Mouse (Mus musculus) ES-E14 (cell line): ENCODE data around the gene Crlf1. TPM values are rescaled to one million over a fixed set of nuclear protein-coding genes. Genes with fewer than 3 reads are reported as not detected.

Experiments used
- DNase-seq: peaks from one replicate; pipeline ENCODE4 v3.0.0-alpha.2; 2013; ENCODE audit warnings: low read depth, low spot score
- H3K27ac ChIP-seq: 2 replicates; pipeline ENCODE4 v1.5.1; 2012; ENCODE audit warnings: low read depth, mild to moderate bottlenecking, low read length, moderate library complexity, mixed read lengths; ENCODE audit not compliant: poor library complexity, insufficient read depth, severe bottlenecking
- H3K36me3 ChIP-seq: 2 replicates; pipeline ENCODE4 v1.6.1; 2012; ENCODE audit warnings: mild to moderate bottlenecking, low read length, moderate library complexity, mixed read lengths; ENCODE audit not compliant: control insufficient read depth, poor library complexity, insufficient read depth, severe bottlenecking
- H3K4me1 ChIP-seq, 2 experiments: fragments of 150-350 bp in 1 of 2; sonication (generic) in 1 of 2; 2 replicates each; pipeline ENCODE4 v1.6.1; 2012; ENCODE audit warnings: low read length in 2 of 2, mild to moderate bottlenecking in 1 of 2, mixed read lengths in 1 of 2; ENCODE audit not compliant: control insufficient read depth in 2 of 2, insufficient read depth in 2 of 2, poor library complexity in 1 of 2
- H3K4me3 ChIP-seq, 2 experiments: fragments of 150-350 bp in 1 of 2; sonication (generic) in 1 of 2; 2 replicates each; pipeline ENCODE4 v1.5.1; 2012; ENCODE audit warnings: low read length in 2 of 2, low read depth in 1 of 2, mild to moderate bottlenecking in 1 of 2, mixed read lengths in 1 of 2; ENCODE audit not compliant: insufficient read depth in 1 of 2, poor library complexity in 1 of 2, severe bottlenecking in 1 of 2
- H3K9ac ChIP-seq: 2 replicates; pipeline ENCODE4 v1.6.1; 2012; ENCODE audit warnings: low read depth, mild to moderate bottlenecking, low read length, mixed read lengths; ENCODE audit not compliant: poor library complexity, insufficient read depth, severe bottlenecking
- H3K9me3 ChIP-seq: fragments of 150-350 bp; sonication (generic); 2 replicates; pipeline ENCODE4 v1.6.1; 2012; ENCODE audit warnings: low read depth, mild to moderate bottlenecking, low read length; ENCODE audit not compliant: control insufficient read depth, insufficient read depth
- CHD2 ChIP-seq: IDR thresholded peaks from 2 replicates; pipeline ENCODE4 v1.6.1; 2014; ENCODE audit warnings: mild to moderate bottlenecking, low read depth, low read length, inconsistent platforms
- HCFC1 ChIP-seq: IDR thresholded peaks from 2 replicates; pipeline ENCODE4 v1.6.1; 2012; ENCODE audit warnings: low read length, inconsistent platforms, borderline replicate concordance; ENCODE audit not compliant: insufficient read depth
- MAFK ChIP-seq: IDR thresholded peaks from 2 replicates; pipeline ENCODE4 v1.6.1; 2014; ENCODE audit warnings: mild to moderate bottlenecking, low read depth, low read length, inconsistent platforms; ENCODE audit not compliant: insufficient read depth
- ZC3H11A ChIP-seq: IDR thresholded peaks from 2 replicates; pipeline ENCODE4 v1.6.1; 2012; ENCODE audit warnings: low read depth, mild to moderate bottlenecking, inconsistent platforms, low read length, borderline replicate concordance
- ZNF384 ChIP-seq: IDR thresholded peaks from 2 replicates; pipeline ENCODE4 v1.6.1; 2012; ENCODE audit warnings: low read depth, low read length, inconsistent platforms
- in situ Hi-C, 2 experiments: fragments of 600-800 bp; cut with MboI; formaldehyde crosslinking; loops; one replicate each; pipeline ENCODE4 v1.15.1; 2025; ENCODE audit warnings: low sequenced_read_pairs in 2 of 2, inconsistent platforms in 1 of 2; ENCODE audit not compliant: unreplicated experiment in 2 of 2
- total RNA-seq: library from RNA; depleted of rRNA; stranded (reverse); fragments of 300-350 nt; gene quantifications from 2 replicates; pipeline ENCODE4 v1.2.3, GENCODE M21; 2012

The Crlf1 gene
- total RNA-seq, 1 experiment: 29.3 TPM

DNA sequence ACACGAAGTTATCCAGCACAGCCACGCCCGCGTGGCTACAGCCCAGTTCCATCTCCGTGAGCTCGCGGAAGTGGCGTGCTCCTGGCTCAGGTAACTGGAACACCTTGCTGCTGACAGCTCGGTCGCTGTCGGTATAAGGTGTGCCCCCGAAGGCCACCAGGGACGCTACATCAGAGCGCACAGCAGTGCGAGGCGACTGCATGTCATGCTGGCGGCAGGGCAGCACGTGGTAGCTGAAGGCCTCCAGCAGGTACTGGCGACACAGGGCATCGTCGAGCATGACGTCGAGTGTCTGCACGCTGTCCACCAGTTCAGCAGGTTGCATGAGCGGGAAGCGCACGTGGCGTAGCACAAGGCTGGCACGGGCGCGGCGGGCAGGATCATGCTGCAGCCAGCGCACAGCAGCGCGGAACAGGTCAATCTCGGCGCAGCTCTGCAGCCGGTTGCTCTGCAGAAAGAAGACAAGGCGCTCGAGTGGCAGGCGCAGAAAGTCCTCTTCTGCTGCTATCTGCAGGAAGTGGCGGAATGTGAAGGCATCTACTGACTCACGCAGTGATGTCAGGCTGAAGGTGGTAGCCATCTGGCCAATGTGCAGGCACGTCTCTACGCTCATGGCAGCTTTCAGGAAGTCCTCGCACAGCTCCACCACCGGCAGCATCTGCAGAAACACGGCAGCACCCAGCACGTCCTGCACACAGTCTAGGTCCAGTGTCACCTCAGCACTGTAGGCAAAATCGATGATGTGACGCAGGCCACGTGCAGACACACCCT, 40.6 kb upstream of the Crlf1 start:
- Histone ChIP-seq H3K36me3 (peaks cover 10% of the 10 kb centered on the region; the same call in 1 of the 2 replicates), H3K27ac (no peak overlapping the region), H3K4me3 (peak overlapping the region in 1 of 2 experiments; percentile 40; a peak in 1 of 4 replicates), H3K9me3 (no peaks in the 10 kb centered on the region), H3K4me1 (peaks cover 0 to 15% of the 10 kb centered on the region in 2 experiments; a peak in 1 of 4 replicates), H3K9ac (no peak overlapping the region)
- TF ChIP-seq HCFC1 (no peak), MAFK (no peak)
- in situ Hi-C loops: no loop called here
- DNase-seq: no peak

- TF ChIP-seq ZC3H11A (no peak), MAFK (no peak), HCFC1 (no peak), CHD2 (no peak), ZNF384 (no peak)
- Histone ChIP-seq H3K9ac (no peak overlapping the region), H3K4me3 (no peak overlapping the region), H3K27ac (no peak overlapping the region), H3K4me1 (peaks cover 0 to 15% of the 10 kb centered on the region in 2 experiments; a peak in 1 of 4 replicates), H3K36me3 (peaks cover 10% of the 10 kb centered on the region; the same call in 1 of the 2 replicates), H3K9me3 (no peaks in the 10 kb centered on the region)
- no peak for DNase-seq
- in situ Hi-C loops: no loop called here
Observed at GRCm38 (mm10) chr8:70453852-70454251, 39.1 kb upstream of the Crlf1 start.

- no peak overlapping the region for H3K9ac ChIP-seq
- H3K36me3 ChIP-seq: no peaks in the 10 kb centered on the region; the same call in 1 of the 2 replicates
- no peaks in the 10 kb centered on the region for H3K9me3 ChIP-seq
- no peak overlapping the region for H3K4me3 ChIP-seq
- DNase-seq: no peak
- H3K4me1 ChIP-seq: peaks cover 0 to 9% of the 10 kb centered on the region in 2 experiments; a peak in 1 of 4 replicates
- TF ChIP-seq HCFC1 (no peak), ZNF384 (no peak), ZC3H11A (no peak), CHD2 (no peak), MAFK (no peak)
- no peak overlapping the region for H3K27ac ChIP-seq
- in situ Hi-C loops: no loop called here
Observed at GRCm38 (mm10) chr8:70456996-70457395, 36.0 kb upstream of the Crlf1 start.

GRCm38 (mm10) chr8:70457882-70458281, 35.1 kb upstream of the Crlf1 start:
- no peak overlapping the region for H3K4me3 ChIP-seq
- TF ChIP-seq MAFK (no peak), CHD2 (no peak), ZNF384 (no peak), HCFC1 (no peak)
- H3K9me3 ChIP-seq: no peaks in the 10 kb centered on the region
- in situ Hi-C loops: no loop called here
- DNase-seq: no peak
- no peak overlapping the region for H3K27ac ChIP-seq
- H3K36me3 ChIP-seq: no peaks in the 10 kb centered on the region; the same call in 1 of the 2 replicates
- no peaks in the 10 kb centered on the region for H3K4me1 ChIP-seq
- H3K9ac ChIP-seq: no peak overlapping the region
